Mouse (Mus musculus) heart, embryonic 10.5 days (tissue): Measurements from ENCODE around the gene Cdc42se1. TPM values are rescaled to one million over a fixed set of nuclear protein-coding genes. Genes with fewer than 3 reads are reported as not detected.

ENCODE experiments used
- DNase-seq: peaks from one replicate; pipeline ENCODE4 v3.0.0-alpha.2; 2017; ENCODE audit warnings: low spot score
- H3K27ac ChIP-seq: fragments of 300-500 bp; sonication (generic); 2 replicates; pipeline ENCODE4 v1.5.1; 2016; ENCODE audit warnings: mild to moderate bottlenecking
- H3K27me3 ChIP-seq: fragments of 300-500 bp; sonication (generic); 2 replicates; pipeline ENCODE4 v1.6.1; 2016; ENCODE audit warnings: mild to moderate bottlenecking; ENCODE audit not compliant: poor library complexity, insufficient read depth, severe bottlenecking
- H3K36me3 ChIP-seq: fragments of 300-500 bp; sonication (generic); 2 replicates; pipeline ENCODE4 v1.6.1; 2016; ENCODE audit warnings: mild to moderate bottlenecking, moderate library complexity
- H3K4me1 ChIP-seq: fragments of 300-500 bp; sonication (generic); 2 replicates; pipeline ENCODE4 v1.6.1; 2016; ENCODE audit warnings: mild to moderate bottlenecking
- H3K4me3 ChIP-seq: fragments of 300-500 bp; sonication (generic); 2 replicates; pipeline ENCODE4 v1.5.1; 2016; ENCODE audit warnings: mild to moderate bottlenecking, moderate library complexity
- H3K9me3 ChIP-seq: fragments of 300-500 bp; sonication (generic); 2 replicates; pipeline ENCODE4 v1.6.1; 2016; ENCODE audit warnings: mild to moderate bottlenecking, moderate library complexity
- WGBS: fragments of 180-500 bp; shearing (Covaris S2); methylation state at CpG from one replicate; pipeline ENCODE4 v1.1.7; 2016; 5-methylcytosine and 5-hydroxymethylcytosine counted together
- polyA plus RNA-seq: library from polyadenylated mRNA; unstranded; fragments of >200 nt; fragmentation: Nextera tagmentation; extraction: Ambion mirVana; gene quantifications from 2 replicates; pipeline ENCODE4 v1.2.1, GENCODE M21; 2016

Gene Cdc42se1
- polyA plus RNA-seq, 1 experiment from 2014 or later: 74.9 TPM

DNA sequence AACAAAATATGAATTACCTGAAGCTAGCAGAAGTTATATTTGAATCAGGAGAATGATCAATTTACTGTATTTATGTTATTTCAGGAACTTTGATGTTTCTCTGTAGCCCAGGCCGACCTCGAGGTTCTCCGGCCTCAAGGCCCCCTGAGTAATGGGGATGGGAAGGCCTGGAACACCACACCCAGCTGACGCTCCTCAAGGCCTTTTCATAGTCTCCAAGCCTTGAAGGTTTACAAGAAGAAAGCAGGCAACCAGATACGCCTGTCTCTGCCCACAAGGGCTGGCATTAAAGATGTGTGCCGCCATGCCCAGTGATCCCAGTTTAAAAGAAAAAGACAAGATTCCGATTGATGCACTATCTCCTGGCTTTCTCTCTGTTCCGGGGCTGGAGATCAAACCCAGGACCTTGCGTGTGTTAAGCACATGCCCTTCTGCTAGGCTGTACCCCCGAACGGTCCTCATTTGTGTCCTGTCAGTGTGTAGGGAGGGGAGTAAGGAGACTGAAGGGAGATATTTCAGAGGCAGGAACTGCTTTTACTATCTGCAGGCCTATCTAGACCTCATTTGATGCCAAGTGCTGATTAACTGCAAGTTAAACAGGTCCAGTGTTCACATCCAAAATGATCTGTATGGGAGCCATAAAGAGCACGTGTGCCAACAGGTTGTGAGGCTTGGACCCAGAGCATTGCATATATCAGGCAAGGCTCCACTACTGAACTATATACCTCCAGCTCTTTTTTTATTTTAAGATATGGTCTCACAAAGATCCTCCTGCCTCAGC lies 56.2 kb downstream of the Cdc42se1 start:
- 86% methylated on average over 12 of the region's 12 CpGs for WGBS
- no peaks in the 10 kb centered on the region for H3K27me3 ChIP-seq
- DNase-seq: no peak
- H3K4me3 ChIP-seq: no peak overlapping the region; the same call in 1 of the 2 replicates
- H3K9me3 ChIP-seq: no peaks in the 10 kb centered on the region
- H3K36me3 ChIP-seq: peaks cover 16% of the 10 kb centered on the region
- no peak overlapping the region for H3K27ac ChIP-seq
- H3K4me1 ChIP-seq: peaks cover 22% of the 10 kb centered on the region

DNA sequence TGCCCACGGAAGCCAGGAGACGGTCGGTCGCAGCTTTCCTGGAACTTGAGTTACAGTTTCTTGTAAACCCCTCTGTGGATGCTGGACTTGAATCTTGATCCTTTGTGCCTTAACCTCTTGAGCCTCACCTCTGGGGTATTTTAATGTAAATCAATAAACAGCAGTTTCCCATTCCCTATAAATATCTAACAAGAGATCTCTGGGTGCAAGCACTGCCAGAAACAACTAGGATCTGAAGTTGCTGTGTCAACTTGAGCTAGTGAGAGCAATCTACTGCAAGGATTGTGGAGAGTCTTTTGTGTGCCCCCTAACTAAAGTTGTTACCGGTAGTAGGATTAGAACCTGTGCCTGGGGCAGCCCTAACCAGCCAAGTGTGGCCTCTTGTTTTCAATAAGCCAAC lies 56.9 kb downstream of the Cdc42se1 start:
- Histone ChIP-seq H3K4me1 (peaks cover 22% of the 10 kb centered on the region), H3K4me3 (no peak overlapping the region), H3K36me3 (peaks cover 18% of the 10 kb centered on the region), H3K27me3 (no peaks in the 10 kb centered on the region), H3K9me3 (no peaks in the 10 kb centered on the region), H3K27ac (no peak overlapping the region)
- DNase-seq: no peak
- 91% methylated on average over 5 of the region's 5 CpGs for WGBS

Other genes starting within 250 kb of the Cdc42se1 start
- gene Zfp687, start 213.3 kb upstream of the Cdc42se1 start, polyA plus RNA-seq: 28.1 and 28.2 TPM in 2 replicates
- 282 and 332 TPM in 2 replicates for gene Psmd4, start 186.1 kb upstream of the Cdc42se1 start, polyA plus RNA-seq
- gene Pip5k1a, start 121.8 kb upstream of the Cdc42se1 start, polyA plus RNA-seq: 18.3 and 18.8 TPM in 2 replicates
- gene Vps72, start 117.7 kb upstream of the Cdc42se1 start, polyA plus RNA-seq: 124 and 172 TPM in 2 replicates
- gene Tmod4, start 104.3 kb upstream of the Cdc42se1 start, polyA plus RNA-seq: 0.70 and 0.90 TPM in 2 replicates
- gene Scnm1, start 94.7 kb upstream of the Cdc42se1 start, polyA plus RNA-seq: 55.3 and 60.9 TPM in 2 replicates
- 8.7 and 10.1 TPM in 2 replicates for gene Lysmd1, start 94.6 kb upstream of the Cdc42se1 start, polyA plus RNA-seq
- gene Tnfaip8l2, start 86.4 kb upstream of the Cdc42se1 start, polyA plus RNA-seq: 0.21 and 1.2 TPM in 2 replicates
- gene Sema6c, start 68.3 kb upstream of the Cdc42se1 start, polyA plus RNA-seq: 1.9 and 4.1 TPM in 2 replicates
- gene Gabpb2, start 10.8 kb upstream of the Cdc42se1 start, polyA plus RNA-seq: 8.7 and 8.8 TPM in 2 replicates
- 10.7 and 11.1 TPM in 2 replicates for gene Mllt11, start 3.4 kb downstream of the Cdc42se1 start, polyA plus RNA-seq
- 0.69 and 0.97 TPM in 2 replicates for gene Gm128, start 12.9 kb downstream of the Cdc42se1 start, polyA plus RNA-seq
- 0.22 and 0.43 TPM in 2 replicates for gene Bnipl, start 22.5 kb downstream of the Cdc42se1 start, polyA plus RNA-seq
- 26.2 and 27.0 TPM in 2 replicates for gene Mindy1, start 52.6 kb downstream of the Cdc42se1 start, polyA plus RNA-seq
- 30.7 and 31.1 TPM in 2 replicates for gene Prune1, start 53.3 kb downstream of the Cdc42se1 start, polyA plus RNA-seq
- gene Anxa9, start 78.4 kb downstream of the Cdc42se1 start, polyA plus RNA-seq: 1.6 and 2.5 TPM in 2 replicates
- 147 TPM in 2 replicates for gene Cers2, start 86.1 kb downstream of the Cdc42se1 start, polyA plus RNA-seq
- gene Setdb1, start 128.5 kb downstream of the Cdc42se1 start, polyA plus RNA-seq: 33.0 and 42.8 TPM in 2 replicates
- gene 4930558C23Rik, start 174.1 kb downstream of the Cdc42se1 start, polyA plus RNA-seq: not detected in 2 replicates
- 30.1 and 32.8 TPM in 2 replicates for gene Arnt, start 205.7 kb downstream of the Cdc42se1 start, polyA plus RNA-seq